Mouse (Mus musculus) erythroblast, adult 5-6 weeks (primary cell): ENCODE measurements around the gene Cfap58. TPM values are rescaled to one million over a fixed set of nuclear protein-coding genes. Genes with fewer than 3 reads are reported as not detected.

Experiments
- ATAC-seq: replicated peaks from 2 replicates; pipeline ENCODE4 v1.8.0; 2016; ENCODE audit warnings: moderate number of reproducible peaks, mild to moderate bottlenecking, moderate TSS enrichment, inconsistent platforms; ENCODE audit not compliant: poor library complexity, low FRiP score, severe bottlenecking
- total RNA-seq, 2 experiments: library from RNA; stranded (forward) in 1 of 2; stranded (reverse) in 1 of 2; fragments of 150-400 nt in 1 of 2; fragments of 200-764, 138-1000 nt in 1 of 2; gene quantifications; 2 replicates each; pipeline versions ENCODE4 v1.2.3 to v1.2.4; 2015 to 2017; ENCODE audit warnings: low replicate concordance in 2 of 2

The Cfap58 gene
- total RNA-seq (2015; ENCODE audit: low replicate concordance) (not detected in 2 replicates), total RNA-seq (2017; ENCODE audit: low replicate concordance) (not detected in 2 replicates)

DNA sequence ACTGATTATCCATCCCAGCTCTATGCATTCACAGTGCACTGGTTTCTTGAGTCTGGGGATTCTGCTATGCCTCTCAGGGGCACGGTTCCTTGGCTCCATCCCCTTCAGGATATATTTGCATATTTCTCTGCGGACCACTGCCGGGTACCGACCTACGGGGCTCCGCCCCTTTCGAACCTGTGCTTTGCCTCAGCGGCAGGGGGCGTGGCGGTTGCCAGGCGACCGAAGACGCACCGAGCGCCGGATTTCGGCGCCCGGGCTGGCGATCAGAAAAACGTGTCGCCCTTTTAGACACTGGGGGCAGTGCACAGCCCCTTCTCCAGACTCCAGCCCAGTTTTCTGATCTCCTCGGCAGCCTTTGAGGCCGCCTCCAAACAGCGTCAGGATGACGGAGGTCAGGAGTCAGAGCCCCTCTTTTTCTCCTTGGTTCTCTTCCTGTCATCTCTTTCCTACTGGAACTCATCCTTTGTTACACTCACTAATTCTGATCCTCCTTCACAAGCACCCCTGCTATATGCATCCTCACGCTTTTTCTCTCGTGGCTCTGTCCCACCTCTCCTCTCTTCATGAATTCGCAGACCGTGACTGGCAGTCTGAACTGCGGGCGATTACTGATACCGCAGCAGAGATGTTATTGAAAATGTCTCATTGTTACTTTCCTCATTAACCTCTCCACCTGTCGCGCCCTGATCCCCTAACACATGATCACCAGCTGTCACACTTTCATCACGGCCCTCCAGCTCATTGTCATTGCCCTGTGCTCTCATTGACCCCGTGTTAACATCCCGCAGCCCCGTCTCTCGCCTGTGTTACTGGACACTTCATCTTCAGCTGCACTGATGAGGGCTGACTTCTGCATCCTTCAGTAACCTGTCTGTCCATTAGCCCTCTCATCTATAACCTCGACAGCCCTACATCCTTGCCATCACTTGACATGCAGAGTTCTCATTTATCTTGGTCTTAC is at the start of gene Cfap58:
Cfap58 (plus strand) TSS at position 233 of the 964 bp plus-strand sequence.
- ATAC-seq, result no peak

DNA sequence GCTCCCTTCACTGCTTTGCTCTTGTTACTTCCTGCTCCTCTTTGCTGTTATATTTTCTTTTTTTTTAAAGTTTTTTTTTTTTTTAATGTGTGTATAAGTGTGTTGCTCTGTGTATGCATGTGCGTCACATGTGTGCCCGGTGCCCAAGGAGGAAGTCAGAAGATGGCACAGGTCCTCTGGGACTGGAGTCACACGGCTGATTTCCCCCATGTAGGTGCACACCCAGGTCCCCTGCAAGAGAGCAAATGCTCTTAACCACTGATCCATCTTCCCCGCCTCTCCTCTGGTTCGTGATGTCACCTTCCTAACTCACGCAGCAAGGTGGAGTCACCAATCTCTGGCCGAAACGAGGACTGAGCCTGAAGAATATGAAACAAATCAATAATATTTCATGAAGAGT is 49.4 kb upstream of the Cfap58 start:
- no peak for ATAC-seq

DNA sequence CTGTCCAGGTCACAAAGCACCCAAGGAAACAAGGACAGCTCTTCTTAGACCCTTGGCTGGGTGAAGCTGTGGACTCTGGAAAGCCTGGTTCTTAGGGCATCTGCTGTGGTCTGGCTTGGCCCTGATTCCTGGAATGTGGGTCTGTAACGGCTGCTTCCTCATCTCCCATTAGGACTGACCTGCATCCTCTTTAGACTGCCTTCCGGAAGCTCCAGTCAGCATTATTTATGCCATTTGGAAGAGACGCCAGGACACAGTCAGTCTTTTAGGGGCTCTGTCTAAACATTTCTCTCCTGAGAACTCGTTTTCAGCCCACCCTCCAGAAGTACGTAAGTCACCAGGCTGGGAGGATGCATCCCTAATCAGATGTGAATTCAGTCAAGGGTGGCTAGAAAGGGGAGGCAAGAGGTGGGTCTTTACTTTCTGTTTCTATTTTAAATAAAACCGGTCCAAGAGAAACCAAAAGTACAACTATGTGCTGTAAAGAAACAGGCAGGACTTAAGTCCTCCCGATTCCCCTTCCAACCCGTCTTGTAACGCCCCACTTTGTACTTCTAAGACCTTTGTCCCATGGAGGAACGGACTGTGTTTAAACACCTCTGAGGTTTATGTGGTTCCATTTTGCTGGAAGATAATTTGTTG is 46.9 kb upstream of the Cfap58 start:
- no peak for ATAC-seq

DNA sequence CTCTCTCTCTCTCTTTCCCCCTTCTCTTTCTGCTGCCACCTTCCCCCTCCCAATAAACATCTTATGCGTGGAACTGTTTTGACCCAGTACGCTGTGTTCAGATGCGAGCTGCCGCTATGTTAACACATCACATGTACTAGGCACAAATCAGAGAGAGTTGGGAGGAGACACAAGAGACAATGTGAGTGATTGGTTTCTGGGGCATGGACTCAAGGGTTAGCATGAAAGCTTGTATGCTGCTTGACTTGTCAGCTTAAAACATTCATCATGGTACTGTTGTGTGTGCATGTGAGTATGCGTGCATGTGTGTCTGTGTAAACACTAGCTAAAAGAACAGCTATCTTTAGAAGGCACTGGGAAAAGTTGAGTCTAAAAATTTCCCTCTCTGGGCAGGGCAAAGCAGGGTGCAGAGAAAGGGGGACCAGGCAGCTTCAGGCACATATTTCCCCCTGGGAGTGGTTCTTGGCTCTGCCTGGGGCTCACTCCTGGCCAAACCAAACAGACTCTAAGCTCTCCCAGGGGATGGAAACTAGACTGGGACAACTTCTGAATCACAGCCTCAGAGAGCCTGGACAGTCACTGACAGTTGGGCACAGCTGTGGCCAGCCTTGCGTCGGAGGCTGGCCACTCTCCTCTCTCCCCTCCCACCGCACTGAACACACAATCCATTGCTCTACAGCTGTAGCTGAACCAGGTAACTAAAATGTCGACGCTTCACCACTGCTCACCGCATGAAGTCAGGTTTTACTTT is 45.7 kb upstream of the Cfap58 start:
- no peak for ATAC-seq

DNA sequence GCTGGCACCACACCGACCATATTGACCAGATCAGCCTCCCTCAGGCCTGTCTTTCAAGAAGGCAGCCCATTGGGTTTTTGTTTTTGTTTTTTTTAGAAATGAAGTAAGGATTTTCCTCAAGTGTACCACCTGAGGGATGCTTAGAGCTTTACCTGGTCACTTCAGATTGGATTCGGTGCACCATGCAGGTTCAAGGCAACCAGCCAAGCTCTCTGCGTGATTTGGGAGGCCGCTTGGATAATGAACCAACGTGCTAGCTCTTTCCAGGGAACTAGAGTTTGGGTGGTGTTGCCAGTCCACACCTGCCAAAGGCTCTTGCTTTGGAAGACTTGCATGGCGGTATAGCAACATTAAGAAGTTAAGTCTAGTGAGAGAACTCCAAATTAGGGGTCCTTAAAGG is 44.4 kb upstream of the Cfap58 start:
- no peak for ATAC-seq

DNA sequence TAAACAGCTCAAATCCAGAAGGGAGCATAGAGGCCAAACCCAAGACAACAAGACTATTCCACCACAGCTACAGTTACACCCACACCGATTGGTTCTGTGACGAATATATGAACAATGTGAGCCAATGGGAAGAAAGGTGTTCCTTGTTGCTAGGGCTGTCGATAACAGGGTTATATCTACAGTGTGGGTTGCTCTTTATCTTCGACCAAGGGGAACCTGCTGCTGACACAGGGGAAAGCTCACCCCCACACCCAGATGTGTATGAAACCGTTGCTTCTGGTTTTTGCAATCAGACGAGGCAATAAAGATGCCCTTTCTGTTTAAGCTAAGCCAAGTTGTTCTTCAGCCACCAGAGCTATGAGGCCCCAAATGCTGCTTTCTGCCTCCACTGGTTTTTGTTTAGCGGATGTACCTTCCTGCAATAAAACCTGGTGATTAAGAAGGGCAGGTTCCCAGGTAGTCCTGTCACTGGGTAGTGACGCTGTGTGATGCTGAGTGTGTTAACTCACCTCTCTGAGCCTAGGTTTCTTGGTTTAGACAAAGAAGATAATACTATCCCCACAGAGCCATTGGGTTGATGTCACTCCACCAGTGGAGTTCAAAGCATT is 38.9 kb upstream of the Cfap58 start:
- ATAC-seq, result no peak

DNA sequence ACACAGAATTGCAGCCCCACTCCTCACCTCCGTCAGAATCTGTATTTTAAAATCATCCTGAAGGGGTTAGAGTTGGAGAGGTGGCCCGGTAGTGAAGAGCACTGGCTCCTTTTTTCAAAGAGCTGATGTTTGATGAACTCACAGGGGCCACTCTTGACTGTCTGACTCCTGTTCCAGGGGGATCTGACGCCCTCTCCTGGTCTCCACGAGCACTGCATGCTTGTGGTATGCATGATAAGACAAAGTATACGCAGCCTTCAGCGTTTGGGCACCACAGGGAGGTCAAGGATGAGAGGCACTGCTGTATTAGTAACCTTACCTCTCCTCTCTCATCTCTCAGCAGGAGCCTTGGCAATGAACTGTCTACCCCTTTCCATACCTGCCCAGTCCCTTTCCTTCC is 37.5 kb upstream of the Cfap58 start:
- ATAC-seq, result no peak

DNA sequence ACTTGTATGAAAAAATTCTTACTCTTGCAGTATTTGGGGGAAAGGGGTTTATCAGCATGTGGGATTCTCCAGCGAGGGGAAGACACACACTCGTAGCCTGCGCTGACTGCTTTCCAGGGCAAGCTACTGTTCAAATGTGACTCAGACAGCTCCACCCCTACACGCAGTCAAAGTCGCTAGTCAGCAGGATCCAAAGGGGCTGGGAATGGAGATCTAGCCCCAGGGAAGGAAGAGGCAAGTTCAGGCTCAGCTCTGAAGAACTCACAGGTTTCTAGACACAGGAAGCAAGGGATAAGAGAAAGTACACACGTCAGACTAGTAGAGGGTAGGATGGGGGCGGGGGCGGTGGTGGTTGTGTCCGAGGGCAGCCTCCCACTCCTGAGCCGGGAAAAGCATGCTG is 36.9 kb upstream of the Cfap58 start:
- no peak for ATAC-seq

DNA sequence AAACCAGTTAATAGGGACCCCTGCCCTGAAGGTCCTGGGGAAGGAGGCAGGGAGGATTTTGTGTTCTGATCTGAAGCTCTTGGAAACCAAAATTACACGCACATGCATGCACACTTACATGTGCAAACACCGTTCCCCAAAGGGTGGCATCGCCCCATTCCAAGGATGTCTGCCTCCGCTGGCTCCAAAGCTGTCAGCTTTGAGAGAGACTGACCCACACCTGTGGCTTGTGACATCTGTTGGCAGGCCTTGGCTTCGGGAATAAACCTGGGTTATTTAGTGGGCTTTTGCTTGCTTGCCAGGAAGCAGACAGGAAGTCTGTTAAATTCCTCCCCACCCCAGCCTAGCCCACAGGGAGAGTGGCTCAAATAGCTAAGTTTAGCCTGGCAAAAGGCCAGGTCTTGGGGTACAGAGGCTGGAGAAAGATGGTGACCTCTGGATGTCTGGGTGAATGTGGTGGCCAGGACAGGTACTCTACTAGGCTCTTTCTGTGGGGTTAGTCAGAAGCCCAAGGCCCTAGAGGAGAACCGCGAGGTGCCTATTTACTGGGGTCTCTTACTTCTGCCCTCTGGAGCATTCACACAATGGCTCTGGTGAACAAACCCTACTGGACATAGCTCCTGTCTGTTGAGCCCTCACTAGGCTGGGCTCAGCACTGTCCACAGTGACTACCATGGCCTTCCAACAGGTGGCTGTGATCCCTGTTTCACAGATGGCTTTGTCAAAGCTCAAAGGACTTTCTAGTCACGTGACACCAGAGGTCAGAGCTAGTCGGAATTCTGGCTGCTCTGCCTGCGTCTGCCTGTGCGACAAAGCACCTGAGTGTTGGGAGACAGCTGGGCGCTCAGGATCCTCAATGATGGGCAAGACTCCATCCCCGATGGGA is 34.9 kb upstream of the Cfap58 start:
- ATAC-seq, result no peak

DNA sequence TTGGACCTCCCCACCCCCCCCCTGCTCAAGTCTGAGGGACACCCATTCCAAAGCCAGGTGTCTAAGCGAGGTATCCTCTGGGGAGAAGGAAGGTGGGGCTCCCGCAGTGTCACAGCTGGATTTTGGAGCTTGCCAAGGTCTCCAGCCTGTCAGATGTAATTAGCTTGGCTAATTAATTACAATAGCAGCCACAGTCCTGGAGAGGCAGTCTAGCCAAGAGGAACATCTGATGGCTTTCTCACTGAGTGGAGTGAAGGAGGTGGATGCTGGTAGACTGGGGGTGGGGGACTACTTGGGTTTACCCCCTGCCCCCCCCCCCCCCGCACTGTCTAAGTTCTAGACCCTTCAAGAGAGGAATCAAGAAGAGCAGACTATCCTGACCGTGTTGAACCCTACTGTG is 33.8 kb upstream of the Cfap58 start:
- no peak for ATAC-seq

DNA sequence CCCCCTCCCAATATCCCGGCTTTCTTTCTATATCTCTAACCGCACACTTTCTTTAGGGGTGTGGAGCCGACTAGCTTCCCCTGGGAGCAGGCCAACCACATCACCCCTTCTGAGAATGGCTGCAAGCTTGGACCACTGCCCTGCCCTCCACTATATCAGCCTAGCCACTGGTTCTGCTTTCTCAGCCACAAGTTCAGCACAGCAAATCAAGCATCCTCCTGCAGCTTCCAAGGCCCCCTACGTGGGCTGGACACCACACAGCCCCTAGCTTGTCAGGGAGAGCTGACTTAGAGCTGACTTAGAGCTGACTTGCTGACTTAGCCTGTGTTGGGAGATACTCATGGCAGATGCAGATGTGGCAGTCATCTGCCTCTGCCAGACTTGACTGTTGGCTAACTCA is 32.4 kb upstream of the Cfap58 start:
- ATAC-seq, result no peak

DNA sequence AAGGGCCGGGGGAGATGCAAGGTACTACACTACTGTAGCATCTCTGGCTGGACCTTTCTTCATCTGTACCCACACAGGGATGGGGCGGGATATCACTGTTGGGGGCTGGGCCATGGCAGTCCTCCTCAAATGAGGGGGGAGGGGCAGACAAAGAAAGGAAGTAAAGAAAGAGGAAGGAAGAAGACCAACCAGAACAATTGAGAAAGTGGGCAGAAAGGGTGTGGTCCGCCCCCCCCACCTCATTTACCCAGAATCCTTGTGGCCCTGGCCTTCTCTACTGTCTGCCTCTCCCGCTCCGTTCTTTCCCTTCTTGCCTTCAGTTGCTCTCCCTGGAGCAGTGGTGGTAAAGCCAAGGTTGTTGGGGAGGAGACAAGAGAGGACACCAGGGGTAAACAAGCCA is 31.9 kb upstream of the Cfap58 start:
- ATAC-seq, result no peak

DNA sequence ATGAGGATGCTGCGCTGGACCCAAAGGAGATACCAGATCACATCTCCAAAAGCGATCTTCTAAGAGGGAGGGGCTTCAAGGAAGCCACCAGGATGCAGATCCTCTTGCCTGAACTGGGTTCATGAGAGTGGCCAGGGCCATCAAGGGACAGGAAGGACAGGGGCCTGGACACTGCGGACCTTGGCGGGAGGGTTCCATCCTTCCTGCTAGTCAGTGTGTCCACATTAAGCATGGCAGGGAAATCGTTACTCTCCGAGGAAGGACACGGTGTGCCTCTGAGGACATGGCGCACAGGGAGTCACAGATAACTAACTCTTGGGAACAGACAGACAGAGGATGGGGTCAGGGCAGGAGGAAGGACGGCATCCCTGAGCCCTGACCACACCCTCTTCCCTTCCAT is 29.9 kb upstream of the Cfap58 start:
- no peak for ATAC-seq

DNA sequence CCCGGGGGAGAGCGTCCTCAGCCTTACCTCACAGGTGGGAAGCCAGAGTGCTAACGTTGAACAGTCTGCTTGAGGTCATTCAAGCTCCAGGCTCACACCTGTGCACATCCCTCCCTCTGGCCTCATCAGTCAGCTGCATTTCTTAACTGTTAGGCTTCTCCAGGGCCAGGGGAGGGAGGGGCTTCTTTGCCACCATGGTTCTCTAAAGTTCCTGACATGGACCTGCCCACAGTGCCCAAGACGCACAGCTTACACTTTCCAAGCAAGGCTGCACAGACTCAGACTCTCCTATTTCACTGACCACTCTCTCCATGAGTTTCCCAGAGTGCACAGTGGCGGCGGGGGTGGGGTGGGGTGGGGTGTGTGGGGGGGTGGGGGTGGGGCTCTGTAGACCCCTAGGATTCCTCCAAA is 28.5 kb upstream of the Cfap58 start:
- ATAC-seq, result no peak

DNA sequence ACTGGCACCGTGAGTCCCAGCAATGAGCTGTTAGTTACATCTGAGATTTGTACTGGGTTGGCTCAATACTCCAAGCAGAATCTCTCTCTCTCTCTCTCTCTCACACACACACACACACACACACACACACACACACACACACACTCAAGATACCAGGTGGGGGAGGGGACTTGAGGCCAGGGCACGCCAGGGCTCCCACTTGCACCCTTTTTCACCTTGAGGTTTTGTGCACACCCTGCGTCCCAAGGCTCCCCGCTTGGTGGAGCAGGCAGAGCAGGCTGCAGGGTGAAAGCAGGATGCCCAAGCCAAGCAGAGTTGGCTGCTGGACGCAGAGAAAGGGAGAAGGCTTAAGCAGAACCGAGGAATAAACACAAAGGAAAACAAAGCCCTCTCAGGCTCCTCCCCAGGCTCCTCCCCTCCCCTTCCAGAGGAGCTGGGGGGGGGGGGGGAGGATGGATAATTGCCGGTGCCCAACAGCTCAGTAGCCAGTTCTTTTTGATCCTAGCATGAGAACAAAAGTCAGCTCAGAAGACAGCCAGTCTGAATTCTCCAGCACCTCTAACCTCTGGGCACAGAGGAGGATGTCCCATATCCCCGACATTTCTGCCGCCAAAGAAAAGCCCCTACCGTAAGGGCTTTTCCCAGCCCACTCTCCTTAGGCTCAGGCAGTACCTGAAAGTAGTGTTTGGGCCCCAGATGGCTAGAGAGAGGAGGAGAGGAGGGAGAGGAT is 27.9 kb upstream of the Cfap58 start:
- ATAC-seq, result no peak

DNA sequence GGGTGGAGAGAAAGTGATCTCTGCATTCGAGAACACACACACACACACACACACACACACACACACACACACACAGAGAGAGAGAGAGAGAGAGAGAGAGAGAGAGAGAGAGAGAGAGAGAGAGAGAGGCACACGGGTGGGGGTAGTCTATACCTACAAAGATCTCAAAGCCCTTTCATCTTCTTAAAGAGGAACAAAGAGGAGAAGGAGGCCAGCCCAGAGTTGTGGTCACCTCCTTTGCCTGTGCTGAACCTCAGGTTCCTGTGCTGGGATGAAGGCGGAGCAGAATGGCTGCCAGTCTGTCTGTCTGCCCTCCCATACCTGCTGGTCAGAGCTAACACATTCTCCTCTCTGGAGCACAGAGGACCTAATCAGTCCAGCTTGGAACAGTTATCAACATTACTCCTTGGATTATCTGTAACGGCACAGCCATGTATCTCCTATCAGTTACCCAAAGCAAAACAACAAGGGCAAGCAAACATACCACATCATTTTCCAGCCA is 27.3 kb upstream of the Cfap58 start:
- ATAC-seq, result no peak

DNA sequence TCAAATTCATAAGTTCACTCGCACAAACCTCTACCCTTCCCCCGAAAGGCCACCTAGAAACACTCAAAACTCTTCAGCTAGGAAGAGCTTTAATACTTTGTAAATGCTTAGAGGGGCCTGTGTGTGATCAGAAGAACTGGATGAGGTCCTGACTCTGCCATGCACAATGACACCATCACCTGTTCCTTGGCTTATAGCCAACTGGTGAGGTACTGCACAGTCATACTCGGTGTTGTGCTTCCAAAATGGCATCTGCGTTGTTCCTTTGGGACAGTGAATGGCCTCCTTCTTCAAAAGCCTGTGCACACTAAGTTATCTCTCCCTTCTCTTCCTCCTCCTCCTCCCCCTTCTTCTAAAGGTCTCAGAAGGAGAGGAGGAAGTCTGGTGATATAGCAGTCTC is 26.7 kb upstream of the Cfap58 start:
- ATAC-seq, result no peak

DNA sequence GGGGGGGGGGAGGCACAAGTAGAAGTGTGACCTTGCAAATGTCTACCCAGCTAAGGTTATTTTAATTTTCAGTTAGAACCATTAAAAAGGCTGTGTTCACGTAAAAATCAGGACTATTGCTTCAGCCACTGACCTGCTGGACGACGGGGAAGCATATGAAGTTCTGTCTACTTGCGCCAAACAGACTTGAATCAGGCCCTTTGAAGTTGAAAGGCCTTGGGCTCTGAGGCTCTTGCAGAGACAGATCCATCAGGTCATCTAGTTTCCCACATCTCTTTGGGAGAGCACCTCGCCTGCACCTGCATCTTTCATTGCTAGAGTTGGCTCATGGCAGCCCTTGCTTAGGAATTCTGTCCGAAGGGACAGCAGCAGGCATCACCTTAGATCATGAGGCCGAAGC is 24.1 kb upstream of the Cfap58 start:
- no peak for ATAC-seq
